Mouse (Mus musculus): ENCODE measurements around the gene Klf8.

DNA sequence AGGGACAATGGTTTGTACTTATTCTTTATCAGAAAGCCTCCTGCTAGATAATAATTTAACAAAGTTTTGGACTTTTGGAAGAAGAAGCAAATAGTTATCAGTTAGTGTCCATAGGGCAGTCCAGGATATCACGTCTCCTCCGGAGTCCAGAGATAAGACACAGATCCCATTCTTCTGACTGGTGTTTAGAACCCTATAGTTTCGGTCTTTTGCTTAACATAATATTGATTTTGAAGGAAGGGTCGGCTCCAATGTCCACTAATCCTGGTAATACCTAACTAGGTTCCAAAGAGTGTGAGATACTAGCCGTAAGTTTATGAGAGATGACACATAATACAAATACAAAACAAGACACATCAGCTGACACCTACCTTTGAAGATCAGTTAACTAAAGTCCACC, 179.8 kb downstream of the Klf8 start:
- TF ChIP-seq CTCF (IDR thresholded peaks at IDR 0.05; ENCODE audit: borderline replicate concordance, insufficient read depth, low read depth, low read length), result no peak
- no peak for TF ChIP-seq POLR2A (IDR thresholded peaks at IDR 0.05; ENCODE audit: borderline replicate concordance, insufficient read depth, low read length)

Measured in cerebellum, adult 2 months (tissue).